Mouse (Mus musculus): ENCODE data around the gene Clstn3. TPM values are rescaled to one million over a fixed set of nuclear protein-coding genes. Genes with fewer than 3 reads are reported as not detected.
A peak's percentile ranks its signal among the peaks of the same experiment; 100 is the strongest.

Clstn3 gene
- polyA plus RNA-seq, 1 experiment from 2014 or later = 10.3 TPM

- Histone ChIP-seq H3K27me3 (ENCODE audit: control insufficient read depth, insufficient read depth, low read length) (no peaks in the 10 kb centered on the region), H3K36me3 (ENCODE audit: control insufficient read depth, insufficient read depth, low read length) (no peaks in the 10 kb centered on the region), H3K9ac (ENCODE audit: low read length) (no peak overlapping the region), H3K4me3 (ENCODE audit: low read depth, low read length) (no peak overlapping the region), H3K9me3 (ENCODE audit: control insufficient read depth, low read length) (no peaks in the 10 kb centered on the region), H3K4me2 (no peak overlapping the region), H3K27ac (ENCODE audit: low read depth, low read length) (no peak overlapping the region), H3K4me1 (ENCODE audit: control insufficient read depth, insufficient read depth, low read length) (no peaks in the 10 kb centered on the region)
- DNase-seq (ENCODE audit: low spot score, missing footprints) (peak; percentile 61), ATAC-seq (ENCODE audit: low FRiP score) (no peak)
- 94% methylated on average over 9 of the region's 9 CpGs for WGBS
These were observed 18.1 kb downstream of the Clstn3 start for GRCm38 (mm10) chr6:124446459-124446858.

- Histone ChIP-seq H3K27ac (ENCODE audit: low read depth, low read length) (no peak overlapping the region), H3K27me3 (ENCODE audit: control insufficient read depth, insufficient read depth, low read length) (no peaks in the 10 kb centered on the region), H3K9ac (ENCODE audit: low read length) (no peak overlapping the region), H3K4me3 (ENCODE audit: low read depth, low read length) (no peak overlapping the region), H3K4me1 (ENCODE audit: control insufficient read depth, insufficient read depth, low read length) (no peaks in the 10 kb centered on the region), H3K4me2 (no peak overlapping the region), H3K9me3 (ENCODE audit: control insufficient read depth, low read length) (no peaks in the 10 kb centered on the region), H3K36me3 (ENCODE audit: control insufficient read depth, insufficient read depth, low read length) (no peaks in the 10 kb centered on the region)
- DNase-seq (ENCODE audit: low spot score, missing footprints) (no peak), ATAC-seq (ENCODE audit: low FRiP score) (no peak)
- 94% methylated on average over 2 of the region's 2 CpGs for WGBS
These were observed 18.6 kb downstream of the Clstn3 start for GRCm38 (mm10) chr6:124446024-124446423.

- H3K9me3 ChIP-seq (ENCODE audit: control insufficient read depth, low read length) = no peaks in the 10 kb centered on the region
- no peak overlapping the region for H3K27ac ChIP-seq (ENCODE audit: low read depth, low read length)
- no peaks in the 10 kb centered on the region for H3K4me1 ChIP-seq (ENCODE audit: control insufficient read depth, insufficient read depth, low read length)
- WGBS = 80% methylated on average over 2 of the region's 2 CpGs
- H3K4me3 ChIP-seq (ENCODE audit: low read depth, low read length) = no peak overlapping the region
- DNase-seq (ENCODE audit: low spot score, missing footprints) = peak; percentile 74
- H3K9ac ChIP-seq (ENCODE audit: low read length) = no peak overlapping the region
- no peaks in the 10 kb centered on the region for H3K27me3 ChIP-seq (ENCODE audit: control insufficient read depth, insufficient read depth, low read length)
- no peak overlapping the region for H3K4me2 ChIP-seq
- H3K36me3 ChIP-seq (ENCODE audit: control insufficient read depth, insufficient read depth, low read length) = no peaks in the 10 kb centered on the region
- ATAC-seq (ENCODE audit: low FRiP score) = no peak
These were observed 21.3 kb downstream of the Clstn3 start for GRCm38 (mm10) chr6:124443338-124443737.

- Histone ChIP-seq H3K27me3 (ENCODE audit: control insufficient read depth, insufficient read depth, low read length) (no peaks in the 10 kb centered on the region), H3K9me3 (ENCODE audit: control insufficient read depth, low read length) (no peaks in the 10 kb centered on the region), H3K9ac (ENCODE audit: low read length) (no peak overlapping the region), H3K4me1 (ENCODE audit: control insufficient read depth, insufficient read depth, low read length) (no peaks in the 10 kb centered on the region; the same call in none of the 2 replicates), H3K27ac (ENCODE audit: low read depth, low read length) (no peak overlapping the region), H3K4me3 (ENCODE audit: low read depth, low read length) (no peak overlapping the region), H3K4me2 (no peak overlapping the region), H3K36me3 (ENCODE audit: control insufficient read depth, insufficient read depth, low read length) (no peaks in the 10 kb centered on the region)
- ATAC-seq (ENCODE audit: low FRiP score) (no peak), DNase-seq (ENCODE audit: low spot score, missing footprints) (no peak)
- 77% methylated on average over 7 of the region's 7 CpGs for WGBS
These were observed 28.3 kb downstream of the Clstn3 start for GRCm38 (mm10) chr6:124436245-124436644.

GRCm38 (mm10) chr6:124435173-124435572 lies 29.4 kb downstream of the Clstn3 start:
- DNase-seq (ENCODE audit: low spot score, missing footprints) (no peak), ATAC-seq (ENCODE audit: low FRiP score) (no peak)
- no peak overlapping the region for H3K9ac ChIP-seq (ENCODE audit: low read length)
- 83% methylated on average over 5 of the region's 5 CpGs for WGBS
- no peaks in the 10 kb centered on the region; the same call in none of the 2 replicates for H3K4me1 ChIP-seq (ENCODE audit: control insufficient read depth, insufficient read depth, low read length)
- H3K27me3 ChIP-seq (ENCODE audit: control insufficient read depth, insufficient read depth, low read length) = no peaks in the 10 kb centered on the region
- H3K9me3 ChIP-seq (ENCODE audit: control insufficient read depth, low read length) = no peaks in the 10 kb centered on the region
- no peaks in the 10 kb centered on the region for H3K36me3 ChIP-seq (ENCODE audit: control insufficient read depth, insufficient read depth, low read length)
- no peak overlapping the region for H3K27ac ChIP-seq (ENCODE audit: low read depth, low read length)
- H3K4me3 ChIP-seq (ENCODE audit: low read depth, low read length) = no peak overlapping the region
- H3K4me2 ChIP-seq = no peak overlapping the region

- ATAC-seq (ENCODE audit: low FRiP score) (no peak), DNase-seq (ENCODE audit: low spot score, missing footprints) (no peak)
- H3K27me3 ChIP-seq (ENCODE audit: control insufficient read depth, insufficient read depth, low read length) = no peaks in the 10 kb centered on the region
- no peaks in the 10 kb centered on the region for H3K9me3 ChIP-seq (ENCODE audit: control insufficient read depth, low read length)
- H3K27ac ChIP-seq (ENCODE audit: low read depth, low read length) = no peak overlapping the region
- no peaks in the 10 kb centered on the region for H3K36me3 ChIP-seq (ENCODE audit: control insufficient read depth, insufficient read depth, low read length)
- H3K4me1 ChIP-seq (ENCODE audit: control insufficient read depth, insufficient read depth, low read length) = no peaks in the 10 kb centered on the region; the same call in none of the 2 replicates
- no peak overlapping the region for H3K9ac ChIP-seq (ENCODE audit: low read length)
- 87% methylated on average over 8 of the region's 8 CpGs for WGBS
- H3K4me3 ChIP-seq (ENCODE audit: low read depth, low read length) = no peak overlapping the region
- no peak overlapping the region for H3K4me2 ChIP-seq
These were observed 30.8 kb downstream of the Clstn3 start for GRCm38 (mm10) chr6:124433688-124434324.

- ATAC-seq (ENCODE audit: low FRiP score) (peak; percentile 34; the same call in 1 of the 2 replicates), DNase-seq (ENCODE audit: low spot score, missing footprints) (no peak)
- Histone ChIP-seq H3K9ac (ENCODE audit: low read length) (no peak overlapping the region), H3K9me3 (ENCODE audit: control insufficient read depth, low read length) (no peaks in the 10 kb centered on the region), H3K27ac (ENCODE audit: low read depth, low read length) (no peak overlapping the region), H3K4me2 (no peak overlapping the region), H3K27me3 (ENCODE audit: control insufficient read depth, insufficient read depth, low read length) (no peaks in the 10 kb centered on the region), H3K36me3 (ENCODE audit: control insufficient read depth, insufficient read depth, low read length) (no peaks in the 10 kb centered on the region), H3K4me3 (ENCODE audit: low read depth, low read length) (no peak overlapping the region), H3K4me1 (ENCODE audit: control insufficient read depth, insufficient read depth, low read length) (no peaks in the 10 kb centered on the region; the same call in none of the 2 replicates)
- 34% methylated on average over 8 of the region's 8 CpGs for WGBS
These were observed 33.7 kb downstream of the Clstn3 start for GRCm38 (mm10) chr6:124430784-124431495.

GRCm38 (mm10) chr6:124430379-124430778 lies 34.2 kb downstream of the Clstn3 start:
- WGBS = 67% methylated on average over 3 of the region's 3 CpGs
- Histone ChIP-seq H3K36me3 (ENCODE audit: control insufficient read depth, insufficient read depth, low read length) (no peaks in the 10 kb centered on the region), H3K4me2 (no peak overlapping the region), H3K9ac (ENCODE audit: low read length) (no peak overlapping the region), H3K27ac (ENCODE audit: low read depth, low read length) (no peak overlapping the region), H3K9me3 (ENCODE audit: control insufficient read depth, low read length) (no peaks in the 10 kb centered on the region), H3K4me1 (ENCODE audit: control insufficient read depth, insufficient read depth, low read length) (no peaks in the 10 kb centered on the region; the same call in none of the 2 replicates), H3K4me3 (ENCODE audit: low read depth, low read length) (no peak overlapping the region), H3K27me3 (ENCODE audit: control insufficient read depth, insufficient read depth, low read length) (no peaks in the 10 kb centered on the region)
- ATAC-seq (ENCODE audit: low FRiP score) (peak; percentile 43; the same call in 1 of the 2 replicates), DNase-seq (ENCODE audit: low spot score, missing footprints) (no peak)

- 82% methylated on average over 5 of the region's 6 CpGs for WGBS
- no peak overlapping the region for H3K27ac ChIP-seq (ENCODE audit: low read depth, low read length)
- H3K9me3 ChIP-seq (ENCODE audit: control insufficient read depth, low read length) = no peaks in the 10 kb centered on the region
- DNase-seq (ENCODE audit: low spot score, missing footprints) (no peak), ATAC-seq (ENCODE audit: low FRiP score) (no peak)
- no peaks in the 10 kb centered on the region for H3K36me3 ChIP-seq (ENCODE audit: control insufficient read depth, insufficient read depth, low read length)
- no peaks in the 10 kb centered on the region; the same call in none of the 2 replicates for H3K4me1 ChIP-seq (ENCODE audit: control insufficient read depth, insufficient read depth, low read length)
- no peak overlapping the region for H3K9ac ChIP-seq (ENCODE audit: low read length)
- H3K27me3 ChIP-seq (ENCODE audit: control insufficient read depth, insufficient read depth, low read length) = no peaks in the 10 kb centered on the region
- H3K4me3 ChIP-seq (ENCODE audit: low read depth, low read length) = no peak overlapping the region
- no peak overlapping the region for H3K4me2 ChIP-seq
These were observed 36.6 kb downstream of the Clstn3 start for GRCm38 (mm10) chr6:124427791-124428576.
